Mouse (Mus musculus) neural tube, embryonic 11.5 days (tissue): ENCODE measurements around the gene Card10. TPM values are rescaled to one million over a fixed set of nuclear protein-coding genes. Genes with fewer than 3 reads are reported as not detected.

Experiments
- ATAC-seq: fragments of 200-750 bp; cut with Nextera tagmentation; 2 replicates; pipeline ENCODE4 v1.8.0; 2017; ENCODE audit warnings: moderate number of reproducible peaks, mild to moderate bottlenecking, moderate TSS enrichment, moderate library complexity; ENCODE audit not compliant: insufficient read depth, low FRiP score, low TSS enrichment
- DNase-seq: peaks from one replicate; pipeline ENCODE4 v3.0.0-alpha.2; 2015; ENCODE audit warnings: low spot score
- H3K27ac ChIP-seq: fragments of 300-500 bp; sonication (generic); 2 replicates; pipeline ENCODE4 v1.5.1; 2014; ENCODE audit warnings: low read depth, mild to moderate bottlenecking, low read length
- H3K27me3 ChIP-seq: fragments of 300-500 bp; sonication (generic); 2 replicates; pipeline ENCODE4 v1.6.1; 2014; ENCODE audit warnings: mild to moderate bottlenecking, low read length, mixed read lengths; ENCODE audit not compliant: control insufficient read depth, insufficient read depth
- H3K36me3 ChIP-seq: fragments of 300-500 bp; sonication (generic); 2 replicates; pipeline ENCODE4 v1.6.1; 2014; ENCODE audit warnings: mild to moderate bottlenecking, low read length, moderate library complexity, mixed read lengths; ENCODE audit not compliant: control insufficient read depth, insufficient read depth
- H3K4me1 ChIP-seq: fragments of 300-500 bp; sonication (generic); 2 replicates; pipeline ENCODE4 v1.6.1; 2014; ENCODE audit warnings: low read length, mixed read lengths; ENCODE audit not compliant: control insufficient read depth, insufficient read depth
- H3K4me2 ChIP-seq: fragments of 300-500 bp; sonication (generic); 2 replicates; pipeline ENCODE4 v1.6.1; 2014; ENCODE audit warnings: low read depth, mild to moderate bottlenecking, moderate library complexity
- H3K4me3 ChIP-seq: fragments of 300-500 bp; sonication (generic); 2 replicates; pipeline ENCODE4 v1.5.1; 2014; ENCODE audit warnings: low read depth, low read length
- H3K9ac ChIP-seq: fragments of 300-500 bp; sonication (generic); 2 replicates; pipeline ENCODE4 v1.6.1; 2014; ENCODE audit warnings: mild to moderate bottlenecking, low read length
- H3K9me3 ChIP-seq: fragments of 300-500 bp; sonication (generic); 2 replicates; pipeline ENCODE4 v1.6.1; 2016; ENCODE audit warnings: low read length; ENCODE audit not compliant: control insufficient read depth
- WGBS: fragments of 180-500 bp; shearing (Covaris S2); extraction: QIAGEN DNeasy Blood & Tissue Kit; methylation state at CpG from one replicate; pipeline ENCODE4 v1.1.7; 2014; 5-methylcytosine and 5-hydroxymethylcytosine counted together
- polyA plus RNA-seq: library from polyadenylated mRNA; unstranded; fragments of >200 nt; fragmentation: Nextera tagmentation; extraction: Ambion mirVana; gene quantifications from 2 replicates; pipeline ENCODE4 v1.2.1, GENCODE M21; 2014

The Card10 gene
- polyA plus RNA-seq, 1 experiment from 2014 or later = 3.7 TPM

- Histone ChIP-seq H3K9me3 (no peaks in the 10 kb centered on the region), H3K4me1 (peaks cover 24% of the 10 kb centered on the region), H3K9ac (no peak overlapping the region), H3K27me3 (no peaks in the 10 kb centered on the region), H3K4me3 (no peak overlapping the region), H3K4me2 (no peak overlapping the region), H3K27ac (no peak overlapping the region), H3K36me3 (no peaks in the 10 kb centered on the region)
- ATAC-seq (no peak), DNase-seq (no peak)
- WGBS = 70% methylated on average over 10 of the region's 10 CpGs
Observed at GRCm38 (mm10) chr15:78830742-78831719, 28.2 kb upstream of the Card10 start.

GRCm38 (mm10) chr15:78829636-78830035 lies 26.8 kb upstream of the Card10 start:
- no peak for DNase-seq
- no peak overlapping the region for H3K9ac ChIP-seq
- no peaks in the 10 kb centered on the region for H3K9me3 ChIP-seq
- no peaks in the 10 kb centered on the region for H3K36me3 ChIP-seq
- peaks cover 12% of the 10 kb centered on the region for H3K4me1 ChIP-seq
- no peaks in the 10 kb centered on the region for H3K27me3 ChIP-seq
- no peak overlapping the region for H3K4me2 ChIP-seq
- H3K27ac ChIP-seq = no peak overlapping the region
- H3K4me3 ChIP-seq = no peak overlapping the region
- WGBS = 89% methylated on average over 1 of the region's 1 CpGs
- ATAC-seq = no peak

- Histone ChIP-seq H3K4me1 (peaks cover 12% of the 10 kb centered on the region), H3K4me3 (no peak overlapping the region), H3K9ac (no peak overlapping the region), H3K27ac (no peak overlapping the region), H3K9me3 (no peaks in the 10 kb centered on the region), H3K27me3 (no peaks in the 10 kb centered on the region), H3K36me3 (no peaks in the 10 kb centered on the region), H3K4me2 (no peak overlapping the region)
- WGBS = 17% methylated on average over 5 of the region's 5 CpGs
- no peak for DNase-seq
- ATAC-seq = no peak
Observed at GRCm38 (mm10) chr15:78828315-78828714, 25.5 kb upstream of the Card10 start.

GRCm38 (mm10) chr15:78826213-78827204 lies 23.7 kb upstream of the Card10 start:
- no peaks in the 10 kb centered on the region for H3K4me1 ChIP-seq
- ATAC-seq (peak; percentile 53; the same call in 1 of the 2 replicates), DNase-seq (peak; percentile 82)
- no peaks in the 10 kb centered on the region for H3K27me3 ChIP-seq
- no peak overlapping the region for H3K27ac ChIP-seq
- H3K4me2 ChIP-seq = no peak overlapping the region
- H3K36me3 ChIP-seq = no peaks in the 10 kb centered on the region
- WGBS = 28% methylated on average over 28 of the region's 28 CpGs
- H3K9ac ChIP-seq = no peak overlapping the region
- H3K9me3 ChIP-seq = no peaks in the 10 kb centered on the region
- no peak overlapping the region for H3K4me3 ChIP-seq

GRCm38 (mm10) chr15:78816074-78816391 lies 13.2 kb upstream of the Card10 start:
- Histone ChIP-seq H3K36me3 (no peaks in the 10 kb centered on the region), H3K27me3 (no peaks in the 10 kb centered on the region), H3K4me2 (no peak overlapping the region), H3K4me3 (no peak overlapping the region), H3K9me3 (no peaks in the 10 kb centered on the region), H3K9ac (no peak overlapping the region), H3K4me1 (no peaks in the 10 kb centered on the region), H3K27ac (no peak overlapping the region)
- DNase-seq (no peak), ATAC-seq (no peak)
- 52% methylated on average over 6 of the region's 6 CpGs for WGBS

GRCm38 (mm10) chr15:78815314-78816073 lies 12.7 kb upstream of the Card10 start:
- H3K27me3 ChIP-seq = no peaks in the 10 kb centered on the region
- DNase-seq = no peak
- 56% methylated on average over 11 of the region's 11 CpGs for WGBS
- H3K27ac ChIP-seq = no peak overlapping the region
- no peak overlapping the region for H3K9ac ChIP-seq
- no peak overlapping the region for H3K4me3 ChIP-seq
- no peak for ATAC-seq
- H3K36me3 ChIP-seq = no peaks in the 10 kb centered on the region
- no peak overlapping the region for H3K4me2 ChIP-seq
- no peaks in the 10 kb centered on the region for H3K4me1 ChIP-seq
- no peaks in the 10 kb centered on the region for H3K9me3 ChIP-seq

- Histone ChIP-seq H3K9me3 (no peaks in the 10 kb centered on the region), H3K27ac (no peak overlapping the region), H3K36me3 (no peaks in the 10 kb centered on the region), H3K4me1 (no peaks in the 10 kb centered on the region), H3K4me2 (no peak overlapping the region), H3K4me3 (no peak overlapping the region), H3K27me3 (no peaks in the 10 kb centered on the region), H3K9ac (no peak overlapping the region)
- WGBS = 86% methylated on average over 4 of the region's 4 CpGs
- DNase-seq (no peak), ATAC-seq (no peak)
Observed at GRCm38 (mm10) chr15:78813603-78814002, 10.8 kb upstream of the Card10 start.

- Histone ChIP-seq H3K27me3 (no peaks in the 10 kb centered on the region), H3K4me1 (no peaks in the 10 kb centered on the region), H3K4me3 (no peak overlapping the region), H3K36me3 (no peaks in the 10 kb centered on the region), H3K27ac (no peak overlapping the region), H3K9ac (no peak overlapping the region), H3K4me2 (no peak overlapping the region), H3K9me3 (no peaks in the 10 kb centered on the region)
- ATAC-seq (no peak), DNase-seq (peak; percentile 5)
- WGBS = 90% methylated on average over 9 of the region's 9 CpGs
Observed at GRCm38 (mm10) chr15:78810146-78810545, 7.3 kb upstream of the Card10 start.
